Mouse (Mus musculus) liver, embryonic 16.5 days (tissue): ENCODE data around the gene Ptgs1. TPM values are rescaled to one million over a fixed set of nuclear protein-coding genes. Genes with fewer than 3 reads are reported as not detected.
A peak's percentile ranks its signal among the peaks of the same experiment; 100 is the strongest.

ENCODE experiments used
- ATAC-seq: fragments of 200-750 bp; cut with Nextera tagmentation; 2 replicates; pipeline ENCODE4 v1.8.0; 2017; ENCODE audit warnings: low read depth, mild to moderate bottlenecking, moderate number of reproducible peaks, moderate library complexity
- H3K27ac ChIP-seq: fragments of 300-500 bp; sonication (generic); 2 replicates; pipeline ENCODE4 v1.5.1; 2014; ENCODE audit warnings: mild to moderate bottlenecking, low read length
- H3K27me3 ChIP-seq: fragments of 300-500 bp; sonication (generic); 2 replicates; pipeline ENCODE4 v1.6.1; 2014; ENCODE audit warnings: low read depth, low read length, mixed read lengths; ENCODE audit not compliant: control insufficient read depth, insufficient read depth
- H3K36me3 ChIP-seq: fragments of 300-500 bp; sonication (generic); 2 replicates; pipeline ENCODE4 v1.6.1; 2014; ENCODE audit warnings: mild to moderate bottlenecking; ENCODE audit not compliant: control insufficient read depth, insufficient read depth
- H3K4me1 ChIP-seq: fragments of 300-500 bp; sonication (generic); 2 replicates; pipeline ENCODE4 v1.6.1; 2014; ENCODE audit warnings: low read depth, low read length, mixed read lengths; ENCODE audit not compliant: control insufficient read depth
- H3K4me2 ChIP-seq: fragments of 300-500 bp; sonication (generic); 2 replicates; pipeline ENCODE4 v1.6.1; 2014; ENCODE audit warnings: low read depth, low read length, mixed read lengths
- H3K4me3 ChIP-seq: fragments of 300-500 bp; sonication (generic); 2 replicates; pipeline ENCODE4 v1.5.1; 2014; ENCODE audit warnings: low read depth, mild to moderate bottlenecking, low read length
- H3K9ac ChIP-seq: fragments of 300-500 bp; sonication (generic); 2 replicates; pipeline ENCODE4 v1.6.1; 2014; ENCODE audit warnings: low read depth, low read length
- H3K9me3 ChIP-seq: fragments of 300-500 bp; sonication (generic); replicated peaks from 2 replicates; pipeline ENCODE4 v1.6.1; 2016; ENCODE audit warnings: low read length; ENCODE audit not compliant: control insufficient read depth
- WGBS: fragments of 180-500 bp; shearing (Covaris S2); extraction: QIAGEN DNeasy Blood & Tissue Kit; methylation state at CpG from one replicate; pipeline ENCODE4 v1.1.7; 2014; ENCODE audit not compliant: insufficient replicate concordance; 5-methylcytosine and 5-hydroxymethylcytosine counted together
- polyA plus RNA-seq: library from polyadenylated mRNA; unstranded; fragments of >200 nt; fragmentation: Nextera tagmentation; extraction: Ambion mirVana; gene quantifications from 2 replicates; pipeline ENCODE4 v1.2.1, GENCODE M21; 2015

Ptgs1 gene
- polyA plus RNA-seq, 1 experiment from 2014 or later = 22.5 TPM

- no peak overlapping the region for H3K4me3 ChIP-seq
- ATAC-seq = no peak
- H3K27ac ChIP-seq = no peak overlapping the region
- H3K4me1 ChIP-seq = peaks cover 3% of the 10 kb centered on the region; the same call in 1 of the 2 replicates
- no peak overlapping the region for H3K4me2 ChIP-seq
- H3K9me3 ChIP-seq = no peaks in the 10 kb centered on the region
- no peak overlapping the region for H3K9ac ChIP-seq
- H3K36me3 ChIP-seq = no peaks in the 10 kb centered on the region
- H3K27me3 ChIP-seq = no peaks in the 10 kb centered on the region
- WGBS = 50% methylated on average over 5 of the region's 5 CpGs
Observed at GRCm38 (mm10) chr2:36236889-36237288, 6.7 kb downstream of the Ptgs1 start.

GRCm38 (mm10) chr2:36237557-36237956 is 7.3 kb downstream of the Ptgs1 start:
- Histone ChIP-seq H3K4me3 (no peak overlapping the region), H3K9ac (no peak overlapping the region), H3K4me2 (no peak overlapping the region), H3K36me3 (no peaks in the 10 kb centered on the region), H3K9me3 (no peaks in the 10 kb centered on the region), H3K27ac (no peak overlapping the region), H3K27me3 (no peaks in the 10 kb centered on the region), H3K4me1 (peaks cover 3% of the 10 kb centered on the region; the same call in 1 of the 2 replicates)
- ATAC-seq = no peak
- 64% methylated on average over 6 of the region's 6 CpGs for WGBS

DNA sequence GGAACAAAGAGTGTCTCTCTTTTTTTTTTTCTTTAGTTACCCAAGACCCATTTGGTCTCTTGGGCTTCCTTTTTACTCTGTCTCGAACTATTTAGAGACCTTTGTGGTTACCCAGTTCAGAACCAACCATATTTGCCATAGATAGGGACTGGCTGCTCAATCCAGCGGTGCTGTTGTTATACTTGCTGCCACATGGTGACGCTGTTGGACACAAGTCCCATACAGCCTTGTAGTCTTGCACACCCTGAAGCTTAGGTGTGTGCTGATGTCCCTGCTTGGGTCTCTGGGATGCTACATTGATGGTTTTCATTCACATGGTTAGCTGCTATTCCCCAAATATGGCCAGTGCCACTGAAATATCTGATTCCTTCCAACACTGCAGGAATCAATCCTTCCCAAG is 8.2 kb downstream of the Ptgs1 start:
- Histone ChIP-seq H3K4me2 (no peak overlapping the region), H3K4me3 (no peak overlapping the region), H3K36me3 (no peaks in the 10 kb centered on the region), H3K9me3 (no peaks in the 10 kb centered on the region), H3K4me1 (peaks cover 3% of the 10 kb centered on the region; the same call in 1 of the 2 replicates), H3K27ac (no peak overlapping the region), H3K27me3 (no peaks in the 10 kb centered on the region), H3K9ac (no peak overlapping the region)
- WGBS = 58% methylated on average over 3 of the region's 3 CpGs
- ATAC-seq = no peak

GRCm38 (mm10) chr2:36238951-36239350 is 8.7 kb downstream of the Ptgs1 start:
- H3K4me1 ChIP-seq = peaks cover 3% of the 10 kb centered on the region; the same call in 1 of the 2 replicates
- no peak for ATAC-seq
- no peaks in the 10 kb centered on the region for H3K9me3 ChIP-seq
- no peaks in the 10 kb centered on the region for H3K27me3 ChIP-seq
- WGBS = 68% methylated on average over 2 of the region's 2 CpGs
- no peaks in the 10 kb centered on the region; the same call in 1 of the 2 replicates for H3K36me3 ChIP-seq
- H3K9ac ChIP-seq = no peak overlapping the region
- no peak overlapping the region for H3K4me3 ChIP-seq
- H3K27ac ChIP-seq = no peak overlapping the region
- no peak overlapping the region for H3K4me2 ChIP-seq

DNA sequence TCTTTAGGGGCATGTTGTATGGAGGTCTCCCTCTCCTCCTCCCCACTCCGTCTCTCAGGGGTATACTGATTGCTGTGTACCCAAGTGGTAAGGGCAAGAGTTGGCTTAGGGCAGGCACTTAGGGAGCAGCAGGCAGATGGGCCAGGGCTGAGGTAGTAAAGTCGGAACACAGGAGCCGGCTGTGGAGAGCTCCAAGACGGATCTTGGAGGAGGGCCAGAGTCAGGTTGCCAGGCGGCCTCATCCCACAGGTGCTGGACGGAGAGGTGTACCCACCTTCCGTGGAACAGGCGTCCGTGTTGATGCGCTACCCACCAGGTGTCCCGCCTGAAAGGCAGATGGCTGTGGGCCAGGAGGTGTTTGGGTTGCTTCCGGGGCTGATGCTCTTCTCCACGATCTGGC is 12.3 kb downstream of the Ptgs1 start:
- no peak overlapping the region for H3K9ac ChIP-seq
- no peaks in the 10 kb centered on the region for H3K27me3 ChIP-seq
- 77% methylated on average over 13 of the region's 13 CpGs for WGBS
- ATAC-seq = no peak
- no peak overlapping the region for H3K27ac ChIP-seq
- H3K4me2 ChIP-seq = no peak overlapping the region
- H3K4me3 ChIP-seq = no peak overlapping the region
- H3K4me1 ChIP-seq = no peaks in the 10 kb centered on the region; the same call in 1 of the 2 replicates
- no peaks in the 10 kb centered on the region for H3K9me3 ChIP-seq
- H3K36me3 ChIP-seq = no peaks in the 10 kb centered on the region; the same call in 1 of the 2 replicates

GRCm38 (mm10) chr2:36243296-36243891 is 13.2 kb downstream of the Ptgs1 start:
- 62% methylated on average over 9 of the region's 9 CpGs for WGBS
- H3K4me2 ChIP-seq = no peak overlapping the region
- H3K9ac ChIP-seq = no peak overlapping the region

DNA sequence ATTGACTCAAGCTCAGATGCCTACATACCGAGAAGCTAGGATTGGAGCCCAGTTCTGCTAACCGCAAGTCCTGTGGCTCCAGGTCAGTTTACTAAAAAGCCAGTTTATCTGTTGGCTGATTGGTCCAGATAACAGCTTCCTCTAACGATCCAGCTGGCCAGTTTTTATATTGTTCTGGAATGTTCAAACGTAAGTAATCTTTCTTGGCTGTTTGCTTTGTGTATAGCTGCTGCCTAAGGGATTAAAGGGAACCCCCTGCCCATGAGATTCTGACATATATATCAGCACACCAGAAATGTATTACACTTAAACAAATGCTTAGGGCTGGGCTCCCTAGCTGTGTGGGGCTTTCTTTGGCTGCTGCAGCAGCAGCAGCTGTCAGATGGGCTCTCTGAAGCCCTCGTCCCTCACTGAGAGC is 13.7 kb downstream of the Ptgs1 start:
- Histone ChIP-seq H3K27me3 (no peaks in the 10 kb centered on the region), H3K9me3 (no peaks in the 10 kb centered on the region), H3K27ac (no peak overlapping the region), H3K36me3 (no peaks in the 10 kb centered on the region; the same call in 1 of the 2 replicates), H3K4me3 (no peak overlapping the region), H3K4me1 (no peaks in the 10 kb centered on the region; the same call in 1 of the 2 replicates), H3K9ac (no peak overlapping the region), H3K4me2 (no peak overlapping the region)
- WGBS = 51% methylated on average over 5 of the region's 5 CpGs
- ATAC-seq = no peak

More at GRCm38 (mm10) chr2:36243296-36243891, 13.2 kb downstream of the Ptgs1 start:
- no peaks in the 10 kb centered on the region for H3K9me3 ChIP-seq
- H3K4me1 ChIP-seq = no peaks in the 10 kb centered on the region; the same call in 1 of the 2 replicates
- H3K4me3 ChIP-seq = no peak overlapping the region
- H3K27me3 ChIP-seq = no peaks in the 10 kb centered on the region
- peak; percentile 79 for ATAC-seq
- H3K36me3 ChIP-seq = no peaks in the 10 kb centered on the region; the same call in 1 of the 2 replicates
- no peak overlapping the region for H3K27ac ChIP-seq

DNA sequence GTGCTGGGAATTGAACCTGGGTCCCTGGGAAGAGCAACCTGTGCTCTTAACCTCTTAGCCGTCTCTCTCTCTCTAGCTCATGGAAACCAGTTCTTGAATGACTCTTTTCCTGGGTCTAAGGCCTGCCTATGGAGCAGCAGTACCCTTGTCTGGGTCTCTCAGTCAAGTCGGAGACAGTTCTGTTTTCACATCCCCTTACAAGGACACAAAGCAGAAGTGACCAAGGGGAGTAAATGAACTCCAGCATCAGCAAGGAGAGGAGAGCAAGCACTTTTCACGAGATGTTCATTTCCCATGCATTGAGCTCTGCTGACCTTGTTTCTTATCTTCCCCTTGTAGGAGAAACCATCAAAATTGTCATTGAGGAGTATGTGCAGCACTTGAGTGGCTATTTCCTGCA is 14.5 kb downstream of the Ptgs1 start:
- Histone ChIP-seq H3K27me3 (no peaks in the 10 kb centered on the region), H3K4me3 (no peak overlapping the region), H3K4me1 (no peaks in the 10 kb centered on the region; the same call in 1 of the 2 replicates), H3K9me3 (no peaks in the 10 kb centered on the region), H3K27ac (no peak overlapping the region), H3K9ac (no peak overlapping the region), H3K36me3 (no peaks in the 10 kb centered on the region; the same call in 1 of the 2 replicates), H3K4me2 (no peak overlapping the region)
- 0 out of 2 replicates have a peak, but pooled peaks have one; percentile 21 for ATAC-seq
- 52% methylated on average over 3 of the region's 3 CpGs for WGBS

DNA sequence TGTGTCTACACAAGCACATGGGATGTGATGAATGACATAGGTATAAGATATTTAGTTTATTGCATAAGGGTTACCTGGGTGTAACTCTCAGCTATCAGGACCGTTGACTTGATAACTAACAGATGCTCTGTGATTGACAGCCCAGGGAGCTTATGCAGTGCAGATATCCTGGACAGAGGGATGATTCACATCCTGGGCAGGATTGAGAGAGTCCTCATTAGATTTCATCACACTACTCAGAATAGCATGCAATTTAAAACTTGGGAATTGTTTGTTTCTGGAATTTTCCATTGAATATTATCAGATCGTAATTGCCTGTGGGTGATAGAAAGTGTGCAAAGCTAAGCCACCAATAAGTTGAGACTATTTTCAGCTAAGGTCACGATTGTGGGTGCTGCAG is 17.7 kb downstream of the Ptgs1 start:
- Histone ChIP-seq H3K27ac (no peak overlapping the region), H3K9me3 (no peaks in the 10 kb centered on the region), H3K27me3 (no peaks in the 10 kb centered on the region), H3K36me3 (no peaks in the 10 kb centered on the region; the same call in 1 of the 2 replicates), H3K4me2 (no peak overlapping the region), H3K4me3 (no peak overlapping the region), H3K9ac (no peak overlapping the region), H3K4me1 (no peaks in the 10 kb centered on the region; the same call in 1 of the 2 replicates)
- 51% methylated on average over 3 of the region's 3 CpGs for WGBS
- no peak for ATAC-seq
